Mouse (Mus musculus): Measurements from ENCODE around the gene Mmp15.
"Not testable (repeated sequence)": the region's sequence is repeated elsewhere in the genome, so short reads cannot be mapped to it uniquely, and the experiment has no call there.

The Mmp15 gene

GRCm38 (mm10) chr8:95377863-95378291 lies 25.8 kb downstream of the Mmp15 start:
- no peak for DNase-seq

- DNase-seq: not testable (repeated sequence)
Measured at GRCm38 (mm10) chr8:95378928-95379327, 26.9 kb downstream of the Mmp15 start.

GRCm38 (mm10) chr8:95380953-95381352 lies 28.9 kb downstream of the Mmp15 start:
- DNase-seq: no peak

GRCm38 (mm10) chr8:95381595-95381994 lies 29.5 kb downstream of the Mmp15 start:
- no peak for DNase-seq

- no peak for DNase-seq
Measured at GRCm38 (mm10) chr8:95384501-95384900, 32.4 kb downstream of the Mmp15 start.

- DNase-seq: no peak
Measured at GRCm38 (mm10) chr8:95386037-95386436, 34.0 kb downstream of the Mmp15 start.

- no peak for DNase-seq
Measured at GRCm38 (mm10) chr8:95387221-95387620, 35.2 kb downstream of the Mmp15 start.

- DNase-seq: no peak
Measured at GRCm38 (mm10) chr8:95387936-95388335, 35.9 kb downstream of the Mmp15 start.

- DNase-seq: no peak
Measured at GRCm38 (mm10) chr8:95390312-95390711, 38.2 kb downstream of the Mmp15 start.

- peak; percentile 29 to 35 for DNase-seq
Measured at GRCm38 (mm10) chr8:95391101-95391500, 39.0 kb downstream of the Mmp15 start.

- no peak for DNase-seq
Measured at GRCm38 (mm10) chr8:95392604-95393003, 40.5 kb downstream of the Mmp15 start.

GRCm38 (mm10) chr8:95395186-95395918 lies 43.3 kb downstream of the Mmp15 start:
- no peak for DNase-seq

GRCm38 (mm10) chr8:95396752-95397151 lies 44.7 kb downstream of the Mmp15 start:
- no peak for DNase-seq

- no peak for DNase-seq
Measured at GRCm38 (mm10) chr8:95397201-95397600, 45.1 kb downstream of the Mmp15 start.

GRCm38 (mm10) chr8:95399131-95399530 lies 47.1 kb downstream of the Mmp15 start:
- DNase-seq: no peak

- no peak for DNase-seq
Measured at GRCm38 (mm10) chr8:95401091-95401490, 49.0 kb downstream of the Mmp15 start.

GRCm38 (mm10) chr8:95409518-95409917 lies 57.5 kb downstream of the Mmp15 start:
- no peak for DNase-seq

- DNase-seq: no peak
Measured at GRCm38 (mm10) chr8:95411309-95411972, 59.4 kb downstream of the Mmp15 start.

GRCm38 (mm10) chr8:95422193-95422810 lies 70.2 kb downstream of the Mmp15 start:
- no peak for DNase-seq

Data from B cell, adult 2 months (primary cell).